Mouse (Mus musculus) cerebellum, postnatal 4 days (tissue): ENCODE data around the gene Lhfpl3.

Source experiments
- DNase-seq, 2 experiments: peaks; one replicate each; pipeline ENCODE4 v3.0.0; 2022; ENCODE audit warnings: low spot score in 2 of 2, mixed read lengths in 1 of 2

Lhfpl3 gene

DNA sequence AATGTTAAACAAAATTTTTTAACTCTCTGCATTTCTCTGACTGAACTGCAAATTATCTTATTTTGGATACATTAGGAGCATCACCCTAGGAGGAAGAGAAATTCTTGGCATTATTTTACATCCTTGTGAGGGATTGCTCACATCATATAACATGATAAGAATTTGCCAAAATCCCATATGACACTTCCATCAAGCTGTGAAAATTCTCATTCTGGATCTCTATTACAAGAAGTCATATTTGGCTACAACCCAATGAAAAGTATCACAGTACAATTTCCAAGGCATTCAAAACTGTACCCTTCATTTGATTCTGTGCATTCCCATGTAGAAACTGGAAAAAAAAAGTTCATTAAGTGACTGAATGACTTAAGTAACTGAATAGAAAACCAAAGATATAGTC lies 180.3 kb downstream of the Lhfpl3 start:
- DNase-seq: no peak

DNA sequence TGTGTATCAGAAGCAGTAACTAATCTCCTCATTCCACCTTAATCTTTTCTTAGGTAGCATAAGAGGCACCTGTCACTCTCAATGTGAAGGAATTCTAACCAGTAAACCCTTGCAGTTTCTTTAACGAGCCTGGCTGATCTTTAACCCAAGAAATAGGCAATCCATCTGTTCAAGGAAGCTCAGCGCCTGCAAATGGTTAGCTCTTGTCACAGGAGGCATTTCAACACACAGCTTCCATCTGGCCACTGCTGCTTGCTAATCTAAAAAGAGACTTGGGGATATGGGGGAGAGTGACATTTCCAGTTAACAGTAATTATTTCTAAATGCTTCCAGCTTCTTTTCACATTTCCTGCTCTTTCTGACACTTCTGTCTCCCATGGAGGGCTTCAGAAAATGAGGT lies 182.9 kb downstream of the Lhfpl3 start:
- DNase-seq: no peak

DNA sequence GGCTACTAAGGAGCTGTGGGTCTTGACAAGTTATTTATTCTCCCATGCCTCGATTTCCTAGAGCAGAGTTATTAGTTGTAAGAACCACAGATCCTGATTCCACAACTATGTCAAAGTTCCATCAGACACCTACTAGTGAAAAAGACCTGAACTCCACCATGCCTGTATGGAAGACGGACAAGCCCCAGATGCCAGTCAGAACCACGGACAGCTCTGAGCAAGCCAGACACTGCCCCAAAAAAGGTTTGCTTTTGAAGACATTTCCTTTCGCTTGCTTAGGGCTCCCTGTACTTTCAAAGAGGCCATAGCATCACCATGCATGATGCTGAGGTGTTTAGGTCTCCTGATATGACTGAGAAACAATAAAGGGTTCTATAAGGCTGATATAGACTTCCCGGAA lies 197.4 kb downstream of the Lhfpl3 start:
- no peak for DNase-seq

DNA sequence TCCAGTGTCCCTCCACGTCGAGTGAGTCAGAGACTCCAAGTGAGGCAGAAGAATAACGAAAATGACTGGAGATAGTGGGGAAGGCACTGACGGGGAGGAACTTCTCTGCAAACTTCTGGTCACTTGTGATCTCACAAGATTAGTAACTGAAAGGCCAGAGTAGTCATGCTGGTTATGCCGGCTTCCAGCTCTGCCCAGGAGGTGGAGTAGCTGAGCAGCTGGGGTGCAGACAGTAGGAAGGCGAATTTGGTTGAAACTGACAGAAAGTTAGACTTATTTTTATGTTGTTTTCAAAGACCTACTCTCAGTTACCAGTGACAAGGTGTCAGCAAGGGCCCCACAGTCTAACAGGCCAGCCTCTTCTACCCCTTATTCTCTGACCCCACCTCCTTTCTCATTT lies 217.4 kb downstream of the Lhfpl3 start:
- no peak for DNase-seq

DNA sequence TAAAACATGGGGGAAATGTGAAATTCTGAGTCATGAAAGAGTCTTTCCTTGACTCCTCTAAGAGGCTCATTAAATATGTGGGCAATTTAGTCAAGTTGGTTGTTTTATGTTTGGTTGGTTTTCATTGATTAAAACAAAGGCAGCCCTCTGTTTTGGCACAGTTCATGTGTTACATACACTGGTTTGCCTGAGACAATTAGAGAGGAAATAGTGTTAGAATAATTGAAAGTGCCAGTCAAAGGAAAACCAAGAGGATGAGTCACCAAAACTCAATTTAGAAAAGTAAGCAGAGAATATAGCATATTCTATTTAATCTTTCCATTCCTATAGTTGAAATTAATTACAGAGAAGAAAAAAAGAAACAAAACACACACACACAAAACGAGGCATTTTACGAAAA lies 240.9 kb downstream of the Lhfpl3 start:
- DNase-seq: no peak

DNA sequence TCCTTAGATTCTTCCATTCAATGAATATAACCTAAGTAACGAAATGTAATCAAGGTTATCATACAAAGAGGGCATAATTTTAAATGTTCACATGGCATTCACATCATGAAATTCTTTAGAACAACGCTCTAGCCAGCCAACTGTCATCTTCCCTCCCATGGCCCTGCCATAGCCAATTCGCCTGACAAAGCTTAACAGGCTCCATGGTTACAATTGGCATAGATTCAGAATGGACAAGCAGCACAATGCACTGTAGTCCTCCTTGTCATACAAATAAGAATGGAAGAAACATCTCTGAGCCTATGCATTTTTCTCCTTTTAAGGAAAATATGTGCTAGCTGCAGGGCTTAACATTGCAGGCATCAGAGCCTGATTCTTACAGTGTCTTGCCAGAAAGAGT lies 254.0 kb downstream of the Lhfpl3 start:
- no peak for DNase-seq

DNA sequence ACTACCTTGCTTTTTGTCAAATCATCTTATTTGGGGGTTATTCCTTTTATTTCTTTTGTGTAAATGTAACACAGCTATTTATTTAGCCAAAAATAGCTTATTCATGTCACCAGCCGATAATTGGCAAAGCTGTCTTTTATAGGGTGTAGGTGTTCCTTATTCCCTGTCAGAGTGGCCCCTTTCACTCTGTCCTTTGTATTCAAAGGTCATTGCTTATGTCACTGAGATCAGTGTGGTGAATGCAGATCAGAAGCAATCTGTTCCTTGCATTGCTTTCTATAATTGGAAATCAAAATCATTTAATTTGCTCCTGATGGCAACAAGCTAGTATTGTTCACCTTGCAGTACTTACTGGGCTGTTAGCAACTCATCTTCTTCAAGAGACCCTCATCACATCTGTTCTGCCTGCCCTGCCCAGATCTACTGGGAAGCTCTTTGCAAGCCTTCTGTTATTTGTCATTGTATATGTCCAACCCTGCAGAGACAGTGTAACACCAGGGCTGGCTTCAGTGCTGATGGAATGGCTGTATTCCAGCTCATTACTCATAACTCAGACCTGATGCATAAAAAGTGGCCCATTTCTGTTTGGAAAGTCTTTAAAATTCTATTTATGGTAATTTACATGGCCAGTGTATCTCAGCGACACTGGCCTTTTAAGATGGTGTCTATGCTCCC lies 257.4 kb downstream of the Lhfpl3 start:
- DNase-seq: no peak

DNA sequence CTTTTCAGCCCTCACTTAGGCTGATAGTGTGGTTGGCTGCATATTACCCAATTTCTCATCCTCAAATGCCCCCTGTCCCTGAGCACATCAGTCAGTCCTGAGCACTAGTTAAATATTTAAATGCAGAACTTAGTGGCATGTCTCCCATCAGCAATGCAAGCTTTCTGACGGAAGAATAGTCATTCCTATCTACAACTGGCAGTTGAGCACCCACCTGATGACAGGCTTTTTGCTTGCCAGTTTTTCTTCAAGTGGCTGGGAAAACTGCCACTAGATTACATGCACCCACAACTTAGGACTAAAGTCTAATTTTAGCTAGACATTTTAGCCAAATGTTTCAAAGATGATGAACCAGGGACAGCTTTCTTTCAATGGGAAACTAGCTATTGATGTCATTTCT lies 260.3 kb downstream of the Lhfpl3 start:
- no peak for DNase-seq

DNA sequence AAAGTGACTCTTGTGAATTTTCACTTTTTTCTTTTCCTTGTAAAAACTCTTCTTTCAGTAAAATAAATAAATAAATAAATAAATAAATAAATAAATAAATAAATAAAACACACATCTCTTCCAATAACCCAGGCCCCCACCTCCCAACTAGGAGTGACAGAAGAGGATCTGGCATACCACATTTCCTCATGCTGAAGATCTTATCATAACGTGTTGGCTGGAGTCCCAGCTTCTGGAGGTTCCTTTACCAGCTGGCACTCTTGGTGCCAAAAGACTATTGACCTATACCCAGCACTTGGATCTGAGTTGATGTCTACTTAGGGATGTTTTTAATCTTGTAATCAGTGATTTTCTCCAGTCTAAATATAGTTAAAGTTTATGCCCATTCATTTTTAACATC lies 264.6 kb downstream of the Lhfpl3 start:
- DNase-seq: peak in 1 of 2 experiments; percentile 38

DNA sequence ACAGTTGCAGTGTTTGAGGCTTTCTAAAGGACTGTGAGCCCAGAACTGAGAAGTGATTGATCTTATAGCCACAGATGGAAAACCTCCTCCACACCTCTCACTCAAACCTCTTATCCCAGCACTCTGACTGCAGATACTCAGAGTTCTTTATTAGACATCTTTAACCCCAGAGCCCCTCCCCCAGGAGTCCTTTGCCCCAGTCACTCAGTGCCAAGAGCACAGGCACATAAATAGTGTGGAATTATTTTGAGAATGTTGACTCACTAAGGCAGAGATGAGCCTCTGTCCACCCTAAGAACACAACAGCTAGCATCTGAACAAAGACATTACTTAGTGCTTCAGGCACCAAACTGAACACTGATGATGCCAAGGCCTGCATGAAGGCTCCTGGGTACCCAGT lies 268.1 kb downstream of the Lhfpl3 start:
- no peak for DNase-seq

DNA sequence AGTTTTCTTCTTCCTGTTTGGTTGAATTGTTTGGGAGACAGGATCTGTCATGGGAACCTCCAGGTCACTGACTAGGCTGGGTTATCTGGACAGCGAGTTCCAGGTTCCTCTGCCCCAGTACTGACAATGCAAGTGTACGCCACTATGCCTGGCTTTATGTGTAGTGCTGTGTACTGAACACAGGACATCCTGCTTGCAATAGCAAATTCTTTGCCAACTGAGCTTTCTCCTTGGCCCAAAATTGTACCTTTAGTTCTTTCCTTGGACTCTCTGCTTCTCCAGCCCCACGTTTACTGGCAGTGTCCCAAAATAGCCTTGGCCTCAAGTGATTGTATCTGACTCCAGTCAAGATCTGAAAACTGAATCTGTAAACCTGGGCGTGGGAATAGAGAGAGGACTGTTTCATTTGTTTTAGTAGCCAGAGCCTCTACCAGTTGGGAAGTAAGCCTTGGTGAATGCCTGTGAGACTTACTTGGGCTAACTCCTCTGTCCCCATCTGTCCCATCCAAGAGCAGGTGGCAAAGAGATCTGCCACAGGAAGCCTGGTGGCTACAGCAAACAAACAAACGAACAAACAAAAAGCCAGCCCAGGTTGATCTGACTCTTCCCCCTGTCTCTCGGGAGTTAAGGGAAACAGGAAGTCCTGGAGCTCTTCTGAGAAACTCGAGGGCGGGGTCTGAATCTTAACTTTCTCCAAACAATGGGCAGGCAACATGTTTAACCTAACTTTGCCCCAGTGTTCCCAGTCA lies 269.9 kb downstream of the Lhfpl3 start:
- no peak for DNase-seq

DNA sequence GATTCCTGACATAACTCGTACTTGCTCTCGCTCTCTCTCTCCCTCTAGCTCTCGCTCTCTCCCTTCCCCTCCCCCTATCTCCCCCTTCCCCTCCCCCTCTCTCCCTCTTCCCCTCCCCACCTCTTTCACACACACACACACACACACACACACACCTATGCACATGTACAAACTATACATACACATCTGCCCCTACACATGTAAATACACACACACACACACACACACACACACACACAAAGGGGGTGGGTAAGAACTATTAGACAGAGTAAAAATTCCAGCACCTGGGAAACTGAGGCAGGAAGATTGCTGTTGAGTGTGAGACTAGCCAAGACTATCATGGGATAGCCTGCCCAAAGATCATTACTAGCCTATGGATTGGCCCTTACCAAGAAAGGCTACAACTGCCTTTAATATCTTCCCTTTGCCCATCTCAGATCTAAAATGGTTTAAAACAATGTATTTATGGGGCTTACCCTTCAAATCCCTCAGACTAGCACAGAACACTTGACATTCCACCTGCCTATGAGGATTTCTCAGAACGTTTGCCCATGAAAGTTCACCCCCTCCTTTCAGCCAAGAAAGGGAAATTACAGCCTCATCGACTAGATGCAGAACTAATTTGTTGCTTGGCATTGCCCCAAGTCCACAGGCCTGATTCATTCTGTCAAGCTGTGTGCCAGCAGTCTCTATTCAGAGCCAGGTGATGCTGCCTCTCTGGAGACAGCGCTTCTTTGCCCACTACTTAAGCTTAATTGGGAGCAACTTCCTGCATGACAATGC lies 289.3 kb downstream of the Lhfpl3 start:
- peak in 1 of 2 experiments; percentile 73 for DNase-seq

DNA sequence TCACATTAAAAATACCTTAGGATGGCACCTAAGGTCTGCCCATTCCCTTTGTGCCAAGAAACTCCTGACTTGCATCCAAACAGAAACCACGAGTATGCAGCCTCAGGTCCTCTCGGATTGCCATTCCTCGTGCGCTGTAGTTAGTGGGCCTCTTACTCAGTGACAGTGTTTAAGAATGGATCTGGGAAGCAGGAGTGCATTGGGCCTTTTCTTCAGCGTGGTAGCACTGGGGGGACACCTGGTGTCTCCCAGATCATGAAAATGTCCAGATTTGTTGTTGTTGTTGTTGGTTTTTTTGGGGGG lies 289.8 kb downstream of the Lhfpl3 start:
- no peak for DNase-seq

DNA sequence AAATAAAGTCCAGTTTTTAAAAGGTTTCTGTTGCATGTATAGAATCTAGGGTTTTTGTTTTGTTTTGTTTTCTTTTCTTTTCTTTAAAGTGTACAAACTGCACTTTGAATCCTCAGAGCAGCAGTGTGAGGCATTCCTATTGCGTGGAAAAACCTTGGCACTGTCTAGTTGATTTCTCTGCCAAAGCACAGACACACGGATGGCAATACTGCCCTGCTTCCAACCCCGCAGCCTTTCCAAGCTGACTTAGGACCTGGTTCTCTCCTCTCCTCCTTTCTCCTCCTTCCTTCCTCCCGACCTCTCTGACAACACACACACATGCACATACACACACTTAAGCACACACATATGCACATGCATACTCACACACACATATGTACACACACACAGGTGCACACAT lies 294.6 kb downstream of the Lhfpl3 start:
- DNase-seq: no peak

DNA sequence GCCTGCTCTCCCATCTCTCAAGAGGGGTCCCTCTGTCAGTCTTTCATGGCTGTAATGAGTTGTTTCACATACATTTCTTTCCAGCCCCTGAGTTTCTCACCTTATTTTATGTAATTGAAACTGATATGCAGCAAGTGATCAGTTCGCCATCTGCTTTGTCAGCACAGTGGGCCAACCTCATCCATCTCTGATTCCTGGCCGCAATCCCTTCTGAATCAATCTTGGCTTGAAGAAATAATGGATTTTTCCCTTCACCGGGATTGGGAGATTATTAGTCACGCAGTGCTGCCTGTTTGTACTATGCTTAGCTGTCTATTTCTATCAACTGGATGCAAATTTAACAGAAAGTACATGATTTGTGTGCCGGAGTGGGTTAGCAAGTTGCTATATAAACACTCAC lies 297.0 kb downstream of the Lhfpl3 start:
- DNase-seq: no peak

DNA sequence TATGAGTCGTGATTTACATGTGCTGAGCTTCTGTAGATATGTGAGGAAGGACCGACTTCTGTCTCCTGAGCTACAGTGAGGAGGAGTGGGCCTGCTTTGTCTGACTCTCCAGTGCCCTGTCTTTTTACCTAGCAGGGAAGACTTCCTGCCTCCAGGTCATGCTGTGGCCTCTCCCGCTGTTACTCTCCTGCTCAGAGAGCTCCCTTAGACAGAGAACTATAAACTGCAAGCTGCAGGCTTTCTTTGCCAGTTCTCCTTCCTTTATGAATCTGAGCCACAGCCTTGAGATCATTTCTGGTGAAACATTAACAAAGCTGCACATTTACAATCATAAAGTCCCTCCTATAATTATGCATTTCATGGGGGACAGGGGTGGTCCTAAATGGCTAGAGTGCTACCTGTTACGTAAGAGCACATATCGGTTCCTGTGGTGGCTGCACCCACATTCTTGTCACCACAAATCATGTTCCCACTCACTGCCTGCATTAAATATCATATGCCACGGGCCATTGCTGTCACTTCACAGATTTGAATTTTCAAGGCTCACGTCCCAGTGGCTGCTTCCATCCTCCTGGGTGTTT lies 303.3 kb downstream of the Lhfpl3 start:
- DNase-seq: no peak

DNA sequence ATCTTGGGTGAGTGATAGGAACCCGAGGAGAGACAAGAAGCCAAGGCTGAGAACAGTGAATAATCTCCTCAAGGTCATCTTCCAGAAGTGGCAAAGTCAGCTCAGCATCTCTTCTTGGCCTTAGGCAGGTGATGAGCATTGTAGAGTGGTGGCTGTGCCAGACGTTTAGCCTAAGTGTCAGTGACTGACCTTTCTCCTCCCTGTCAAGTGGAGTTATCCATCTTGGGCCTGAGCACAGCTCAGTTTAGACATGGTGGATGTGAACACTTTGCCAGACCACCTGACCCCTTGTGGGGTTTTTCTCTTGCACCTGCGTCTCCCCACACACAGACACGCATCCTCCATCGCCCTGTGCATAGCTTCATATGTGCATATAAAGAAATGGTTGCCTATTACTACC lies 305.6 kb downstream of the Lhfpl3 start:
- DNase-seq: no peak

DNA sequence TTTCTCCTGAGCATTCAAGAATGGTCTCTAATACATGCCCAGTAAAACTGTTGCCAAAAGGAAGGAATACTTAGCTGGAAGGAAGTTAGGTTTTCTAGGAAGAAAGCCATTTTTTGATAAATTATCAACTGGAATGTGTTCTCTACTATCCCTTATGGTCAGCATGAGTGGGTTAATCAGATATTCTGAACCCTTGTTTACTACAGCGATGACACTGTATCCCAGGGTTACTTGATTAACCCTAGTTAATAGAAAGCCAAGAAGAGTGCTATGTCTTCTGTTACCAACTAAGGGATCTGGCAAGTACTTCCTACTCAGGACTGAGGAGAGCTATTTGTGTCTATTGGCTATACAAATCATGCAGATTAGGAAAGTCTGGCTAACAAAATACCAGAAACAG lies 349.0 kb downstream of the Lhfpl3 start:
- DNase-seq: no peak

DNA sequence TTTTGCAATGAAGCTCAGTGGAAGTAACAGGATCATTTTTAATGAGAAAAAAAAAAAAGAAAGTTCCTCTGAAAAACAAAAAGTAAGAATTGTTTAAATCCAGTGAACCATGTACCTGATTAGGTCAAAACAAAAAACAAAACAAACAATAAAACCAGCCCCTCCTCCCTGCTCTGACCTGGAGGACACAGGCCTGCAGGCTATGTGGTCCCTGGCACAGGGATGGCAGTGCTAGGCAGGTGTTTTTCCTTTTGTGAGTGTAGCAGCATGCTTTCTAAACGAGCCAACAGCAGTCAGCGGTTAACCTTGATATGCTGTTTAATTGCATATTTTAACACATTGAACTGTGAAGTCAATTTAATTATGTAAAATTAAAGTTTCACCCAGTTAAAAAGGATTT lies 360.7 kb downstream of the Lhfpl3 start:
- DNase-seq: no peak

DNA sequence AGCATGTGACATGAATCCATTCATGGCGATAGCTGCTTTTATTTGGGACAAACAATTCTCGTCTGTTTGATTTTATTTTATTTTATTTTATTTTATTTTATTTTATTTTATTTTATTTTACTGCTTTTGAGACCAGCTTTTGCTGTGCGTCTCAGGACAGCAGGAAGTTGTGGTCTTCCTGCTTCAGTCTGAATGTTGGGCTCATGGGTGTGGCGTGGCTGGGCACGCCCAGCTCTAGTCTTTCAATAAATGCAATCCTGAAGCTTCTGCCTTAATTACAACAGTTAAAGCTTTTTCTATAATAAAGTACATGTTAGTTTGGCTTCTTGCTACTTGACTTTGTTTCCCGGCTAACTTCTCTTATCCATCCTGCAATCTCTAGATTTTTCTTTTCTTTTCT lies 365.4 kb downstream of the Lhfpl3 start:
- no peak for DNase-seq

DNA sequence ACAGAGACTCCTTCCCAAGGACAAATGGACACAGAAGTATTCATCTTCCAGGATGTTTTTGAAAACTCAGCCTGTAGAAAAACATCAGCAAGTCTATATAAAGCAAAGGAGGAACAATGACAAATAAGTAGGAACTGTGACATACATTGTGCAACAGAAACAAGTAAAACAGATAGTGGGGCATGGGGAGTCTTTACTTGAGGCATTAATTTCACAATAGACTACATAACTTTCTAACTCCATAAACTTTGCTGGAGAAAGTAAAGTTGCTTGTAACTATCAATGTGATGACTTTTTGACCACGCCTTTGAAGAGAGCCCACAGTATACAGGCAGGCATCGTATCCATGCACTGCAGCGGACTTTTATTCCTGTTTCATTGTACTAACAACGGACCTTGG lies 368.4 kb downstream of the Lhfpl3 start:
- no peak for DNase-seq

DNA sequence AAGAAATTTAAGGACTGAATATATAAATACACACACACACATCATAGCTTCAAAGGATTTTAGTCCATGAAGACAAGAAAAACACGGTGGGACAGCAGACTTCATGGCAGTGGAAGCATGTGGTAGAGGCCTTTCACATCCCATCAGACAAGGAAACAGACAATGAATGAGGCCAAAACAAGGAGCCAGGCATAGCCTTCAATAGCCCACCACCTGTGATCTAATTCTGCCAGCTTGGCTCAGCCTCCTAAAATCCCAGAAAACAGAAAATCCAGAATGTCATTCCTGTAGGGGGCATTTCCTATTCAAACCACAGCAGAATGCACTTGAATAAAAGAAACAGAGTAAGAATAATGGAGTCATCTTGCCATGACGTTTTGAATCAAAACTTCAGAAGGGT lies 381.0 kb downstream of the Lhfpl3 start:
- no peak for DNase-seq
